Mouse (Mus musculus): ENCODE data around the gene Map1s. TPM values are rescaled to one million over a fixed set of nuclear protein-coding genes. Genes with fewer than 3 reads are reported as not detected.
A peak's percentile ranks its signal among the peaks of the same experiment; 100 is the strongest.

Map1s gene
- total RNA-seq, 2 experiments from 2014 or later = 2.2 to 2.3 TPM

GRCm38 (mm10) chr8:70896316-70897020 is 9.3 kb upstream of the Map1s start:
- ATAC-seq (replicated peaks; ENCODE audit: low FRiP score, poor library complexity, severe bottlenecking) = no peak

GRCm38 (mm10) chr8:70897021-70897680 is 8.6 kb upstream of the Map1s start, which contains the start of gene Rpl18a:
Gene Rpl18a (minus strand): TSS chr8:70897412.
- ATAC-seq (replicated peaks; ENCODE audit: low FRiP score, poor library complexity, severe bottlenecking) = peak; percentile 93

GRCm38 (mm10) chr8:70897681-70898413 is 7.9 kb upstream of the Map1s start:
- ATAC-seq (replicated peaks; ENCODE audit: low FRiP score, poor library complexity, severe bottlenecking) = peak; percentile 68

GRCm38 (mm10) chr8:70898661-70899198 is 7.0 kb upstream of the Map1s start:
- no peak for ATAC-seq (replicated peaks; ENCODE audit: low FRiP score, poor library complexity, severe bottlenecking)

GRCm38 (mm10) chr8:70899226-70899625 is 6.5 kb upstream of the Map1s start:
- no peak for ATAC-seq (replicated peaks; ENCODE audit: low FRiP score, poor library complexity, severe bottlenecking)

GRCm38 (mm10) chr8:70900872-70901387 is 4.8 kb upstream of the Map1s start:
- no peak for ATAC-seq (replicated peaks; ENCODE audit: low FRiP score, poor library complexity, severe bottlenecking)

GRCm38 (mm10) chr8:70902211-70902610 is 3.5 kb upstream of the Map1s start:
- no peak for ATAC-seq (replicated peaks; ENCODE audit: low FRiP score, poor library complexity, severe bottlenecking)

GRCm38 (mm10) chr8:70903112-70903511 is 2.6 kb upstream of the Map1s start:
- ATAC-seq (replicated peaks; ENCODE audit: low FRiP score, poor library complexity, severe bottlenecking) = no peak

GRCm38 (mm10) chr8:70903582-70903981 is 2.1 kb upstream of the Map1s start:
- ATAC-seq (replicated peaks; ENCODE audit: low FRiP score, poor library complexity, severe bottlenecking) = no peak

- ATAC-seq (replicated peaks; ENCODE audit: low FRiP score, poor library complexity, severe bottlenecking) = no peak
Measured at GRCm38 (mm10) chr8:70904532-70904931, 1.2 kb upstream of the Map1s start.

GRCm38 (mm10) chr8:70905463-70905830 is 285 bp upstream of the Map1s start:
- 0 out of 2 replicates have a peak, but pooled peaks have one; percentile 27 for ATAC-seq (replicated peaks; ENCODE audit: low FRiP score, poor library complexity, severe bottlenecking)

GRCm38 (mm10) chr8:70907518-70907917 is 1.8 kb downstream of the Map1s start:
- no peak for ATAC-seq (replicated peaks; ENCODE audit: low FRiP score, poor library complexity, severe bottlenecking)

GRCm38 (mm10) chr8:70911596-70911995 is 5.9 kb downstream of the Map1s start:
- ATAC-seq (replicated peaks; ENCODE audit: low FRiP score, poor library complexity, severe bottlenecking) = no peak

- no peak for ATAC-seq (replicated peaks; ENCODE audit: low FRiP score, poor library complexity, severe bottlenecking)
Measured at GRCm38 (mm10) chr8:70912955-70913354, 7.2 kb downstream of the Map1s start.

- ATAC-seq (replicated peaks; ENCODE audit: low FRiP score, poor library complexity, severe bottlenecking) = no peak
Measured at GRCm38 (mm10) chr8:70913523-70913922, 7.8 kb downstream of the Map1s start.

- ATAC-seq (replicated peaks; ENCODE audit: low FRiP score, poor library complexity, severe bottlenecking) = no peak
Measured at GRCm38 (mm10) chr8:70914704-70915103, 9.0 kb downstream of the Map1s start.

- no peak for ATAC-seq (replicated peaks; ENCODE audit: low FRiP score, poor library complexity, severe bottlenecking)
Measured at GRCm38 (mm10) chr8:70920049-70920922, 14.6 kb downstream of the Map1s start.

- no peak for ATAC-seq (replicated peaks; ENCODE audit: low FRiP score, poor library complexity, severe bottlenecking)
Measured at GRCm38 (mm10) chr8:70924151-70924550, 18.4 kb downstream of the Map1s start.

- ATAC-seq (replicated peaks; ENCODE audit: low FRiP score, poor library complexity, severe bottlenecking) = no peak
Measured at GRCm38 (mm10) chr8:70925754-70926153, 20.0 kb downstream of the Map1s start.
